Mouse (Mus musculus): ENCODE results near the gene Stag2.

The Stag2 gene

DNA sequence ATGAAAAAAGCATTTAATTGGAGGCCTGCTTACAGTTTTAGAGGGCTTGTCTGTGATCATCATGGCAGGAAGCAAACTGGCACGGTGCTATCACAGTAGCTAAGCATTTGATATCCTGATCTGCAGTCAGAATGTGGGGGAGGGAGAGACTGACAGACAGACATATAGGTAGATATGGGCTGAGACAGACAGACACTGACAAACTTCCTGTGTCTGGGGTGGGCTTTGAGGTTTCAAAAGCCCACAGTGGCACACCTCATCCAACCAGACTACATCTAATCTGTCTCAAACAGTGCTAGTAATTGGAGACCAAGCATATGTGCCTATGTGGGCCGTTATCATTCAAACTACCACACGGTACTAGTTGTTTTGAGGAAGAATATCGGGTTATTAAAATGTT, 53.4 kb downstream of the Stag2 start:
- DNase-seq (ENCODE audit: extremely low read depth, insufficient read length, low spot score): no peak

DNA sequence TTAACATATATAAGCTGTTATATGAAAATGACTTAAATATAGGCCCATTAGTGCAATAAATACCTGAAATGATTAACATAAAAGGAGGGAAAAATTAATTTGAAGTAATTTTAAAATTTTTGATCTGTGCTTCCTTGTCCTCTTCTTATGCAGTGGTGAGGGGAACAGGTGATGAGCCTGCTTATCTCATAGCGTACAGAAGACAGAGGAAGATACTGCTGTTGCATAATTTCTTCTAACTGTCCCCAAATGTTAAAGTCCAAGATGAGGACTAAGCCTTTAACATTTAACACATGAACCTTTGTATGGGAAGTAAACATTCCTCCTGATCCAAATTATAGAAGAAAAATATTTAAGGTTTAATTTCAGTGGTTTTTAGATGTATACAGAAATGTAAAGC, 66.6 kb downstream of the Stag2 start:
- no peak for DNase-seq (ENCODE audit: extremely low read depth, insufficient read length, low spot score)

DNA sequence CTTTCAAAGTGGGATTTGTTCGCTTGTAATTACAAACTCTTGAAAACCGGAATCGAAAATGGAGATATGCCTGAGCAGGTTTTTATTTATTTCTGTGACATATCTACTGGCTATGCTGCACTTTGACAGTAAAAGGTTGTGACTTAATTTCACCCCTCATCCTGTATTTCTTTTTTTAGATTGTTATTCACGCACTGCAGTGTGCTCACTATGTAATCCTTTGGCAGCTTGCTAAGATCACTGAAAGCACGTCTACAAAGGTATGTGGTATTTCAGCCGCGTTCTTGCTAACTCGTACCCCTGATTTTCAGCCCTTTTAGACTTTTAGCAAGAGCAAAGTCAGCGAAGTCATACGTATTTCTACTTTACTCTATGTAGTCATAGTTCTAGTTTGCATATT, 101.2 kb downstream of the Stag2 start:
- DNase-seq (ENCODE audit: extremely low read depth, insufficient read length, low spot score): no peak

DNA sequence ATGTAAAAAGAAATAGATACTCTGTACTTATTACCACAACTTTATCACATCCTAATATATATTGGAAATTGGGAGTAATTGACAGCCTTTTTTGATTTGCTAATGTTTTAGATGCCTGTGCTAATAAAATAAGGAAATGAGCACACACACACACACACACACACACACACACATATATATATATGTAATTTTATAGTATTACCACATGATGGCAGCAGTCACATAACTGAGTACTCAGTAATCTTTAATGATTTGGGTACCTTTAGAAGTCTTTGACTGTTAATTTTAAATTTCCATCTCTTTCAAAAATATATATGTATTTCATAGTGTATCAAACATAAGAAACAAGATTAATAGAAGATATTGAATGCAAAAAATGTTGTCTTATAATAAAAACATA, 123.6 kb downstream of the Stag2 start:
- no peak for DNase-seq (ENCODE audit: extremely low read depth, insufficient read length, low spot score)

DNA sequence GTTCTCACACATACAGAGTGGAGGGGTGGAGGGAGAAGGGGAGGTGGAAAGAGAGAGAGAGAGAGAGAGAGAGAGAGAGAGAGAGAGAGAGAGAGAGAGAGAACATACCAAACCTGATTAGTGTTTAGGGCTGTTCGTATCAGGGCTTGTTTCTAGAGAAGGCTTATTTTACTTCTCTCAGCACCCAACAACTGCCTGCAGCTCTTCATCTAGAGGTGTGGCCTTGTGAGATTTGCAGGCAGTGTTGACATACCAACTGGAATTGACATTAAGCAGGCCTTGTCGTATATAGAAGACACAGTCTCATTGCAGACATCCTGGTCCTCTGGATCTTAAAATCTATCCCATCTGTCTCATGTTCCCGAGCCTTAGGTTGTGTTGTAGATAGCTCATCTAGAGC, 141.1 kb downstream of the Stag2 start:
- no peak for DNase-seq (ENCODE audit: extremely low read depth, insufficient read length, low spot score)

DNA sequence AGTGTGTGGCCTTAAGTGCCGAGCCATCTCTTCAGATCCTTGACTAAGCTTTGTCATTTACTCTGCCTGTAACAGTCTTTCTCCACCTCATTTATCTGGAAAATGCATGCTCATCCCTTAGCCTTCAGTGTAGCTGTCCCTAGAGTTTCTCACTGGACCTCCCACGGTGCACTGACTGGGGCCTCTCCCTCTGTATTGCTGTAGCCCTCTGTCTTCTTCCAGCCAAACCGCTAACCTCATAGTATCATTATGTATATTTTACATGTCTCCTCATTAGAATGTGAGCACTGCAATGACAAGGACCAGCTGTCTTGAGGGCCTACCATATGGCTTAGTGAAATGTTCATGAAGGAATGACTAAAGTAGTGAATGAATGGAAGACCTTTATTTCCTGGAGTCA, 166.1 kb downstream of the Stag2 start:
- no peak for DNase-seq (ENCODE audit: extremely low read depth, insufficient read length, low spot score)

DNA sequence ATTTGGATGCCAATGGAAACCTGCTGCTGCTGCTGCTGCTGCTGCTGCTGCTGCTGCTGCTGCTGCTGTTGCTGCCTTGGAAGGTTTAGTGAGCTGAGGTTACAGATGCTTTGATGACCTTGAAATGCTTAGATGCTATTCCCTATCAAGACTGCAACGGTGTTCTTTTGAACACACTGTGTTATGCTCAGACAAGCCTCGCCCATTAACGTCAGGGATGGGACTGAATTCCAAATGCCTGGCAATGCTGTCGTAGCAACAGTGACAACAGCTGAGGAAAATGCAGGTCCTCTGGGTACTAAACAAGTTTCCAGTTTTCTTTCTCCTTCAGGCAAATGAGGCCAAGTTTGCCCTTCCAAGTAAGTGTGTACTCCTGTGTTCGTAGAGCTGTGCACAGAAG, 171.3 kb downstream of the Stag2 start:
- no peak for DNase-seq (ENCODE audit: extremely low read depth, insufficient read length, low spot score)

DNA sequence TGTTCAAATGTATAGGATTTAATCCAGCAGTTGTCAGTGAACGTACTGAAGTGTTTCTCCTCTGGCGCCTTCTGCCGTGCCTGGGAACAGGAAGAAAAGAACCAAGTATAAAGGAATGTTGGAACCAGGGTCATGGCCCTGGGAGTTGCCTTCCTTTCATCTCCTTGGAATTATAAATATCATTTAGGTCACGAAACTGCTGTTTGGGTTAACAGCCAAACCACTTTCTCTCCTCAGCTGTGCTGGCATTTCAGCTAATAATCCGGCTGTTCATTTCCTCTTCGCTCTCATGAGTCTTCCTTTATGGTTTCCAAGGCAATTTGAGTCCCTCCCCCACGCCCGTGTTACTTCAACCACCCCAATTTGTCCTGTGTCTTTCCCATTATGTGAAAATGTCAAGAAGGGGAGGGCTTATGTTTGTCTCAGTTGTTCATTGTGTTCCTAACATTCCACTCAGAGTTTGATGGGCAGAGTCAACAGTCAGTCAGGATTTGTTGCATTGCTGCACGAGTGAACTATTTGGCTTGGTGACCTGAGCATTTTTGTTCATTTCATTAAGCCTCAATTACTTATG, 172.2 kb downstream of the Stag2 start:
- DNase-seq (ENCODE audit: extremely low read depth, insufficient read length, low spot score): no peak

DNA sequence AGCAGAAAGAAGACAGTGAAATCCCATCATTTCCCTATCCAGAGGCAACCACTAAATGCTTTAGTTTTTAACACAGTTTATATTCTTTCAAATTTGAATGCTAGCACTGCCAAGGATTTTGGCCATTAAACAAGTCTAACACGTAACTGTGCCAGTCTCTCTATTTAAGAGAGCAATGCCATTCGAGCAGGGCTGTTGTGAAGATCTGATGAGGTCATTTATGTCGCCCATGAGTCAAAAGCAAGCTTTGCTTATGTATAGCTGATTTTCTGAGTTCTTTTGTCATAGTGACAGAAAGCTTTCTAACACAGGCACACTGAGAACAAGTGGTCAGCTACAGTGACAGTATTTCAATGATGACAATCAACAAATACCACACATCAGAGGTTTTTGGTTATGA, 175.7 kb downstream of the Stag2 start:
- no peak for DNase-seq (ENCODE audit: extremely low read depth, insufficient read length, low spot score)

Measured in 3134 (cell line).